In genomic region chr19:9026634-9027033, GRCm38 (mm10) we compare ENCODE assay signal across 10 mouse cellular contexts. TPM values are rescaled to one million over a fixed set of nuclear protein-coding genes. Genes with fewer than 3 reads are reported as not detected.
A peak's percentile ranks its signal among the peaks of the same experiment; 100 is the strongest.
DNase-seq lines count a peak whose midpoint lies in the region; ATAC-seq and TF ChIP-seq lines count a peak whose summit lies in the region.
"Had no signal": no experiment of that assay in that cellular context is flagged by ENCODE, and none has a peak within 500 bp of the region (broad histone marks: within the 10 kb centered on the region; RNA-seq: fewer than 3 reads in every experiment).

No protein-coding gene starts in this region.

- 53% methylated on average over 4 of the region's 4 CpGs for WGBS in hindbrain, postnatal 0 days

- H3ac ChIP-seq in C2C12 (ENCODE audit: control insufficient read depth, insufficient read length, low read depth) = no peak overlapping the region

- peaks cover 19% of the 10 kb centered on the region; the same call in 1 of the 2 replicates for H3K4me1 ChIP-seq in hindbrain, postnatal 0 days (ENCODE audit: insufficient read depth, low read length)

- H3K36me3 ChIP-seq in C2C12 (ENCODE audit: control insufficient read depth, insufficient read depth) = no peaks in the 10 kb centered on the region
- H3K36me3 ChIP-seq in hindbrain, postnatal 0 days (ENCODE audit: insufficient read depth, low read length) = no peaks in the 10 kb centered on the region
- H3K36me3 ChIP-seq: neural tube, embryonic 12.5 days had no signal

- no peaks in the 10 kb centered on the region for H3K9me3 ChIP-seq in hindbrain, postnatal 0 days (ENCODE audit: low read length)
- H3K9me3 ChIP-seq: neural tube, embryonic 12.5 days had no signal

- peak; percentile 83 for ATAC-seq in hindbrain, postnatal 0 days
- no peak for ATAC-seq in megakaryocyte-erythroid progenitor cell, adult 5-6 weeks (replicated peaks; ENCODE audit: low FRiP score, low TSS enrichment, poor library complexity, severe bottlenecking)
- ATAC-seq: lung, postnatal 0 days had no signal

- H3K27ac ChIP-seq in hindbrain, postnatal 0 days = peak overlapping the region; percentile 45; the same call in 1 of the 2 replicates
- H3K27ac ChIP-seq: neural tube, embryonic 12.5 days had no signal

- no peak overlapping the region for H3K9ac ChIP-seq in hindbrain, postnatal 0 days (replicated peaks; ENCODE audit: low read length)
- H3K9ac ChIP-seq: neural tube, embryonic 12.5 days had no signal

- no peaks in the 10 kb centered on the region for H3K27me3 ChIP-seq in C2C12 (ENCODE audit: control insufficient read depth, insufficient read depth, insufficient read length)
- no peaks in the 10 kb centered on the region for H3K27me3 ChIP-seq in hindbrain, postnatal 0 days (ENCODE audit: insufficient read depth, low read length)
- H3K27me3 ChIP-seq: neural tube, embryonic 12.5 days had no signal

- no peak overlapping the region for H3K4me3 ChIP-seq in C2C12 (ENCODE audit: insufficient read depth, poor library complexity, severe bottlenecking)
- H3K4me3 ChIP-seq in hindbrain, postnatal 0 days (ENCODE audit: low read length) = no peak overlapping the region
- H3K4me3 ChIP-seq: neural tube, embryonic 12.5 days had no signal

- H3K79me2 ChIP-seq in C2C12 (ENCODE audit: control insufficient read depth, insufficient read depth) = no peaks in the 10 kb centered on the region

- no peaks in the 10 kb centered on the region for H3K79me3 ChIP-seq in C2C12 (ENCODE audit: low read depth)

- TF ChIP-seq CTCF in C2C12 (IDR thresholded peaks at IDR 0.05; ENCODE audit: control insufficient read depth, insufficient read depth, insufficient read length) = no peak
- no peak for TF ChIP-seq CTCF in hindbrain, postnatal 0 days (IDR thresholded peaks at IDR 0.05; ENCODE audit: low read depth)

- no peak overlapping the region for H3K4me2 ChIP-seq in hindbrain, postnatal 0 days (ENCODE audit: low read depth, low read length)
- H3K4me2 ChIP-seq: neural tube, embryonic 12.5 days had no signal

- peak; percentile 60 for DNase-seq in adrenal gland, postnatal 10 days
- no peak for DNase-seq in adrenal gland, adult 8-10 months
- peak; percentile 40 for DNase-seq in kidney, adult 9 months
- no peak for DNase-seq in kidney, postnatal 4 days
- DNase-seq in hindbrain, postnatal 0 days (ENCODE audit: low spot score) = peak; percentile 85
- DNase-seq in testis, postnatal 14 days (ENCODE audit: low spot score) = no peak

TF ChIP-seq in C2C12, 6 proteins besides CTCF, POLR2A, EP300 and RAD21:
- TF ChIP-seq MYOD1 (IDR thresholded peaks at IDR 0.05; ENCODE audit: control insufficient read depth, insufficient read length, low read depth) = no peak
- TF ChIP-seq USF1 (IDR thresholded peaks at IDR 0.05; ENCODE audit: low read depth) = peak; percentile 39

RNA-seq across cellular contexts. Expression of gene Ahnak, which starts 37.5 kb away (rescaled TPM):
- 100 to 1,000 TPM; 146 to 184 TPM for total RNA-seq in adrenal gland, postnatal 10 days (2021)
- total RNA-seq in adrenal gland, adult 8-10 months (2022) = 100 to 1,000 TPM; 122 to 227 (median 158) TPM
- polyA plus RNA-seq in C2C12 (2012; fragmentation: generic; extraction: Trizol) = 86.8 TPM
- 11.2 and 11.7 TPM in 2 replicates for total RNA-seq in hindbrain, postnatal 0 days (2014; rRNA removed)
- 5.7 and 6.1 TPM in 2 replicates for polyA plus RNA-seq in hindbrain, postnatal 0 days (2015; fragmentation: Nextera tagmentation; extraction: Ambion mirVana)
- total RNA-seq in megakaryocyte-erythroid progenitor cell, adult 5-6 weeks (2014; fragmentation: Nextera tagmentation) = 1.5 and 9.4 TPM in 2 replicates
- 7.2 and 24.7 TPM in 2 replicates for total RNA-seq in megakaryocyte-erythroid progenitor cell, adult 5-6 weeks (2017)

RNA-seq across cellular contexts. Expression of gene Eef1g, which starts 59.8 kb away (rescaled TPM):
- 100 to 1,000 TPM; 355 to 407 TPM for total RNA-seq in adrenal gland, postnatal 10 days (2021)
- total RNA-seq in adrenal gland, adult 8-10 months (2022) = 100 to 1,000 TPM; 306 to 355 (median 328) TPM
- polyA plus RNA-seq in C2C12 (2012; fragmentation: generic; extraction: Trizol) = 1,028 TPM
- total RNA-seq in hindbrain, postnatal 0 days (2014; rRNA removed) = 442 and 469 TPM in 2 replicates
- 256 and 260 TPM in 2 replicates for polyA plus RNA-seq in hindbrain, postnatal 0 days (2015; fragmentation: Nextera tagmentation; extraction: Ambion mirVana)
- total RNA-seq in megakaryocyte-erythroid progenitor cell, adult 5-6 weeks (2014; fragmentation: Nextera tagmentation) = 1,323 and 1,614 TPM in 2 replicates
- 848 and 982 TPM in 2 replicates for total RNA-seq in megakaryocyte-erythroid progenitor cell, adult 5-6 weeks (2017)

Comparison
In these comparisons a context has a peak if more than half of its experiments do, and no peak if none do; other contexts are left out.
1. DNase-seq: peak in adrenal gland, postnatal 10 days (single experiment), kidney, adult 9 months (single experiment) and hindbrain, postnatal 0 days (single experiment); none in adrenal gland, adult 8-10 months (single experiment), kidney, postnatal 4 days (0 of 2) and testis, postnatal 14 days (single experiment).